Mouse (Mus musculus) T-helper 2 cell (primary cell): ENCODE measurements around the gene Tmem135.

Experiments
- in situ Hi-C: fragments of 300-600 bp; cut with MboI, MseI; formaldehyde crosslinking; loops from one replicate; pipeline ENCODE4 v1.15.1; 2025; ENCODE audit warnings: high pct_unique_total_duplicates

Tmem135 gene

DNA sequence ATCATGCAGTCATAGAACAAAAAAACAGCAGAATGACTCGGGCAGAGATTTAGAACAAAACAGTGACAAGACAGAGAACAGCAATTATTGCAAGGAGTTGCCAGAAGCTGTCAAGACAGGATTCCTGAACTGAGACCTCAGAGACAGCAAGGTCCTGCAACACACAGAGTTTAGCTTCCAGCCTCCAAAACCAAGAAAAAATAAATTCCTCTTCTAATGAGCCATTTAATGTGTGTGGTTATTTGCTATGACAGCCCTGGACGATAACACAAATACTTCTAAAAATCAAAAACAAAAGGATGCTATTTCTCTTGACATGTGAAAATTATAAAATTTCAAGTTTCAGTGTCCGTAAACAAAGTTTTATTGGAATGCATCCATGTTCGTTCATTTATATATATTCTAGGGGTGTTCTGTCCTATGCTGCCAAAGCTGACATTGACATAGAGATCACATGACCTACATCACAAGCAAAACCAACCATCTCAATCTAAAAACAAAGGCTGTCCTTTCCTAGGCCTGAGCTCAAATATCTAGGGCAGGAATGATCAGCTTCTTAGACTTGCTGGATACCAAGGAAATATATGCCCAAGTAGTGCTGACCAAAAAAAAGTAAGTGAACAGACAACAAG lies 146.0 kb downstream of the Tmem135 start:
- in situ Hi-C loops: loop anchor here (10.0 kb wide), 1 partner anchor 1287 kb away; no protein-coding TSS in a partner anchor

DNA sequence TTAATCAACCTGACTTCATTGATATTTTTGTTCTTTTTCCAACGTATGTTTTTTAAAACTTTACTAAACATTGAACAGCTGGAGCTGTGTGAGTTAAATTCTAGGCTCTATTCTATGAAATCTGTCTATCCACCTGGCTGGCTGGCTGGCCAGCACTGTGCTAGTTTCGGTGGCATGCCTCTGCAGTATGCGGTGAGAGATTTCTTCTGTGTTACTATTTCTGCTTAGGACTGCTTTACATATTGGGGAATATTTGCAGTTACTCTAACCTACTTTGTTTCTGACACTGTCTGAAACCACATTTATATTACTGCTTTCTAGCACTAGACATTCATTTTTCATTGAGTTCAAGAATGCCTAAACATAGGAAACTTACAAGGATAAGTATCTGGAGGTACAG lies 150.2 kb downstream of the Tmem135 start:
- in situ Hi-C loops: loop anchor here (10.0 kb wide), 1 partner anchor 1291 kb away; no protein-coding TSS in a partner anchor

DNA sequence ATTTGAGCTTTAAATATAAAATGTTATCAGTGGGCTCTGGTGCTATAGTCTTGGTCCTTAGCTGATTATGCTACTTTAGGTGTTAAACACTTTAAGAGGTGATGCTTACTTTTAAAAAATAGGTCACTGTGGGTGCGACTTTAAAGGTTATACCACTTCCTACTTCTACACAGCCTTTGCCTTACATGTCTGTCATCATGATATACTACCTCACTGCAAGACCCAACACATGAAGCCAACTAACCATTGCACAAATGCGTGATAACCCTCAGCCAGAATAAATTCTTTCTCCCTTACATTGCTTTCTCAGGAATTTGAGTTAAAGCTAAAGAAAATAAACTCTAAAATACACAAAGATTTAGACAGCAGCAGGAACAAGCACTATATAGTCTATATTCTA lies 150.7 kb downstream of the Tmem135 start:
- in situ Hi-C loops: loop anchor here (10.0 kb wide), 1 partner anchor 1291 kb away; no protein-coding TSS in a partner anchor

DNA sequence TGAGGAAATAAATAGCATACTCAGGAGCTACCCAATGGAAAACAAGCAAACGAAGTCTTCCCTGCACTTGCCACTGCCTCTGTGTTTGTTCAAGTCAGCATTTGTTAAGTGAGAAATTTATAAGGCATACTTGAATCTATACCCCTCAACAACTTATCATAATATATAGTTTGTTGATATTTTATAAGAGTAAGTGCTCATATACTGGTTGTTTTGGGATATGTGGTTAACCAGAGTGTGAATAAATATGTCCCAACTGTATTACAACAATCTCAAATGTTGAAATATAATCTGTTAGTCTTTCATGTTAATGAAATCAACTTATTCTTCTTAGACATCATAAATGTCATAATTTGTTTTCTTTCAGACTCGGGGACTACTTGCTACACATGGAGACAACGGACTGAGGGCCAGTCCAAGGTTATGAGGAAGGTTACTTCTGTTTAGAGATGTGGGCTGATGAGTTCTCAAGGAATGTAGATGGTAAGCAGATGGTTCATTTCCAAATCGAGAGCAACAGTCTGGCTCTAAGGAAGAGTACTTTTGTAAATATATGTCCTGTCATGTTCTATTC lies 152.1 kb downstream of the Tmem135 start:
- in situ Hi-C loops: loop anchor here (10.0 kb wide), 1 partner anchor 1293 kb away; no protein-coding TSS in a partner anchor

DNA sequence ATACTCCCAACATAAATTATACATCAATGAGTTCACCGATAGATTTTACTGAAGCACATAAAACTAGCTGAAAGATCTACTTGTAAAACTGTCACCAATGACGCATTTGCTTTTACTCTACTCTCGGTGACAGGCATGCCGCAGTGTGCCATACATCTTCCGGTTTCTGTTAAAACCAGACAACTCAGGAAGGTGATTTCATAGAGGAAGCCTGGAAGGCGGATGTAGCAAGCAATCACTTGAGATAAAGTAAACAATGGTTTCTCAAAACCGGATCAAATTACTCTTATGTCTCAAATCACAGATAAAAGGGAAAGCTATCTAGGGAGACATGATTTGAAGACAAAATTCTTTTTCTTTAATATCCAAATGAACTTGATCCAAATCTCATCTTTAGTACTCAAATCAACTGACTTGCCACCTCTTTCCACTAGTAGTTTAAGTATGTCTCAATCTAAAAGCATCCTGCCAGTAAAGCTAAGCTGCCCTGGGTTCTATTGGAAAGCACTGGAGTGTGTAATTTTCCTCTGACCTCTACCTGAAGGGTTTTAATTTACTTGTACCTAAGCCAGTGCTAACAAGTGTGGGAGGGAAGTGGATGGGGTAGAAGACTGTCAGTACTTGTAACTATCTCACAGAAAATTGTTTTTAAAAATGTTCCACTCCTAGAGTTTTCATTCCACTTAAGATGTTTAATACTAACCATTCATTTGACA lies 155.7 kb downstream of the Tmem135 start:
- in situ Hi-C loops: no loop called here

DNA sequence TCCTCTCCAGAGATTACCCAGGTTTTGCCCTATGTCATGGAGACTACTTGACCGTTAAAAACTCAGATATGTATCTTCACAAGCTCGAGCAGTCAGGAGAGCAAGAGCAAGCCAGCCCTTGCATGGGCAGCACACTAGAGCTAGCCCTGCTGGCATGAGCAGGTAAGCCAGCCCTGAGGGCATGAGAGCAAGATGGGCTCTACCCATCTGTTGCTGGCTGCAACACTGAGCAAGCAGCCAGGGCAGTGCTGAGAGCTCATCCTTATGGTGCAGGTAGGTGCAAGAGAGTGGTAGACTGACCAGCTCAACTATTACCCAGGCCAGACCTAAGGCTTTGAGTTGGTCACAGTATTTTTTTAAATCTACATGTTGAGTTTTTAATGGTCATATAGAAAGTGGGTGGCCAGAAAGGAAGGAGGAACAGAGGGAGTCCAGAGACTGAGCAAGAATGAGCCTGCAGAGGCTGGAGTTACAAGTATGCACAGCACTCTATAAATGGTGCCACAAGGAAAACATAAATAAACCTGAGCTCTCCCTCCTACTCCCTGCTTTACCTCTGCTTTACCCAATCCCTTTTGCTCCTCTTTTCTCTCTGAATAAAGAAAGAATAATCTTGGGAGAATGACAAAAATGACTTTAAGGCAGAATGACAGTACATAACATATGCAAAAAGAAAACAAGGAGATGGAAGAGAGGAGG lies 156.9 kb downstream of the Tmem135 start:
- in situ Hi-C loops: no loop called here

DNA sequence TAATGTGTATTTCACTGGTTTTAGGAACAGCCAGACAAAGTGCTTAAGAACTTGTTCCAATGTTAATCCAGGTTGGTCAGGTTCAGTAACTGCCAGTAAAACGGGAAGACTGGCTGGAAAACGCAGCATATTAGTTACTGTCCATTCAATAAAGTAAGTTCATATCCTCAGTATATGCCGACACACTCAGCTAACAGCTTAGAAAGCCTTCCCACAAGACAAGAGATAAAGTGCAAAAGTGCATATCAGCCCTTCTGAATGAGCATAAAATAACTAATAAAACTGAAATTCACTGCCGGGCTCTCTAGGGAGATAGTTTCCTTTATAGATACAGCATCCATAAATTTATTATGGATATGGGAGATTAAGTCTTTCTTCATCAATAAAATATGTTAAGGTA lies 161.5 kb downstream of the Tmem135 start:
- in situ Hi-C loops: no loop called here

DNA sequence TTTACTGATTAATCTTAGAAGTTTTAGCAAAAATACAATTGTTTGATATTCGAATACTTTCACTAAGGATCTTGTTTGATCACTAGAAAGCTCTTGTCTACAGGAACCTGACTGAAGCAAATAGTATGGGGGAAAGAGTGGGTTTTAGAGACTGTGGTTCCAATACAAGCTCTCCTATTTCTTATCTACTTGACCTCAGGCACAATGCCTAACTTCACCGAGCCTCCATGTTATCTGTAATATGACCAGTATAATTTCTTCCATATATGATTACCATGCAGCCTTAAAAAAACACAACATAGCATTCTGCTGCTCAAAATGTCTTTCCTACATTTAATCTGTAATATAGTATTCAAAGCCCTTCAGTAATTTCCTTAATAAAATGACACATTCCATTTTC lies 161.9 kb downstream of the Tmem135 start:
- in situ Hi-C loops: no loop called here

DNA sequence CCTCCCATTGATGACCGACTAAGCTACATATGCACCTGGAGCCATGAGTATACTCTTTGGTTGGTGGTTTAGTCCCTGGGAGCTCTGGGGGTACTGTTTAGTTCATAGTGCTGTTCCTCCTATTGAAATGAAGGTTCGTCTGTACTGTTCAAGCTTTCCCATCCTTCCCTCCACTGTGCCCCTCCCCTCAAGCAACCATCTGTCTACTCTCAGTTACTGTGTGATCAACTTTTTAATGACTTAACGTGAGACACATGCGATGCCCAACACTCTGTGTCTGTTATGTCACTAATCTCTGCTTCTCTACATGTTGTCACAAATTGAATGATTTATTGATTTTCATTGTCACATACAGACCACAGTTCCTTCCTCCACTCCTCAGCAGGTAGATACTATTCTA lies 164.4 kb downstream of the Tmem135 start:
- in situ Hi-C loops: no loop called here

DNA sequence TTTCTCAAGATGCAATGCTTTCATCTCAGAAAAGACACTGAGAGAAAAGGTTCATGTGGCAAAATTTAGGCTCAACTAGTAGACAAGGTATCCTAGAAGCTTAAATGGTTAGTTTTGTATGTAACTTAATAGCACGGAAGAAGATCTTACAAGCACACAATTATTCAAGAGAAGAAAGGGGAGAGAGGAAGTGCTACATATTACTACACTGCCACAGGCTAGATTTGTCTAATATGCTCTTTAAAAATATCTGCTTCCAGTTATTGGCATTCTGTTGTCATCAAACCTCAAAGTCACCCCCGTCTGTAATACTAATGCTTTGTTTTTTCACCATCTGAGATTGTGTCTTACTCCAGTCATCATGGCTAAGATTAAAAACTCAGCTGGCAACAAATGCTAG lies 167.4 kb downstream of the Tmem135 start:
- in situ Hi-C loops: no loop called here

DNA sequence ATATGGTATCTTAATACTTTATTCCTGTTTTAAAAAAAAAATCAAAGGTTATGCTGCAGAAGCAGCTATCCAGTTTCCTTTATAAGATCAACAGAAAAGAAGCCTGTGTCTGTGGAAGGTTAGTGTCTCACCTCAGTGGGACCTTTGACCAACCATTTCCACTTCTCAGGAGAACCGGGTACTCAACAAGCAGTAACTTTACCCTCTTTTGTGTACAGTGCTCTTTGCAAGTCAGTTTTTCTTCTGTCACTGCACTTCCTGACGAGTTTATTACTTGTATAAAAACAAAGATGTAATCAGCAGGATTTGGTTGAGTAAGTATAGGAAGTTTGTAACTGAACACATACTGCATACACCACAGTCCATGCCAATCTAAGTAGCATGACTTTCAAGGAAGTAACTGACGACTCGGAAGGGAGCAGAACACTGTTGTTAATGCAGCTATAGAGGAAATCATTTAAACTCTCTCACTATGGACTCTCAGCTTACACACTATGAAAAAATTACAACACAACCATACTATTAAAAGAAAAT lies 168.0 kb downstream of the Tmem135 start:
- in situ Hi-C loops: no loop called here

DNA sequence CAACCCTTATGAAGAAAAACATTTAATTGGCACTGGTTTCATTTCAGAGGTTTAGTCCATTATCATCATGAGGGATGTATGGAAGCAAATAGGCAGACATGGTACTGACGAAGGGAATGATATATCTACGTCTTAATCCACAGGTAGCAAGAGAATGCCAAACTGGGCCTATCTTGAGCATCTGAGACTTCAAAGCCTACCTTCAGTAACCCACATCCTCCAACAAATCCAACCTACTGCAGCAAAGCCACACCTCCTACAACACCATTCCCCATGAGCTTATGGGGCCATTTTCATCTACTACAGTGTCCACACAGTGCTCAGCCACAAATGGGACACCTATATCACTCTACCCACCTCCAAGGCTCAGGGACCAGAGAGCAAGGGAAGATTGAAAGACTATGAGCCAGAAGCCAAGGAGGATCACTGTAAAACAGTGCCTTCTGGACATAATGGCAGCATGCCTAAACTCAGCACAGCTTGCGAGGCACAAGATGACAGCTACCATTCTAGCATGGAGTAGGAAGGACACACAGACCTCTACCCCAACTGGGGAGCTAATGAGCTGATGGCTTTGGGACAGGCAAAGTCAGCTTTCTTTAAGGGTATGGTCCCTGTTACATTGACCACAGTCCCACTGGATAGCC lies 171.4 kb downstream of the Tmem135 start:
- in situ Hi-C loops: no loop called here

DNA sequence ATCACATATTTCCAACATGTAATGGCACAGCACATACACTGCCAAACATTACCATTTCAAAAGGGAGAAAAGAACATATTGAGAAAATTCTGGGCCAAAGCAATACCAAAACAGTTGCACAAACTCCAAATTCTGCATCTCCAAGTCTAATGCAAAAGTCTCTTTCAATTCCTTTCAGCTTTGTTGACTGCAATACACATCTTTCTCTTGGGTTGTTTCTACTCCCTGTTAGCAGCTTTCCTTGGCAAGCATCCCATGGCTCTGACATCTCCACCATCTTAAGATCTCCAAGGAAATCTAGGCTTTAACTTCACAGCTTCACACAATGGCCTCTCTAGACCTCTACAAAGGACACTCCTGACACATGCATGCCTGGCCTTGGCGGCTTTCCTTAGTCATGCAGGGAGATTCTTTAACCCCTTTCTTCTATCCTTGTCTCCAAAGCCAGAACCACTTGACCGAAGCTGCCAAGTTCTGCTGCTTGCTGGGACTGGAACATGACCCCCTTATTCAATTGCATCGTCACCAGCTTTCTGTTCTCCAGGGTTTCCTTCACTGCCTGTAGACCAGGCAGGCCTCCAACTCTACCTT lies 172.7 kb downstream of the Tmem135 start:
- in situ Hi-C loops: no loop called here

DNA sequence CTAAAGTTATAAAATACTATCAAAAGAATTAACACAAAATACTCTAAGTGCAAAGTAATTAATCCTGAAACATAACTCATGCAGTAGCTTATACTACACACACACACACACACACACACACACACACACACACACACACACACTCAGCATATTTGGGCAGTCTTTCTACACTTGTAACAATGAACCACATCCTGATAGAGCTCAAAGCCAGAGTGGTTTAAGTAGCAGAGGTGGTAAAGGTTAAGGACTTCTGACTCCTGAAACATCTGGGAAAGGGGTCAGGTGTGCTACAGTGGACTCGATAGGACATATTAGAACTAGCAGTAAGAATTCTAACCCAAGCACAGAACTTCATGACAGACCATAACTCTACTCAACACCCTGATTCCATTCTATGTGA lies 181.4 kb downstream of the Tmem135 start:
- in situ Hi-C loops: no loop called here

DNA sequence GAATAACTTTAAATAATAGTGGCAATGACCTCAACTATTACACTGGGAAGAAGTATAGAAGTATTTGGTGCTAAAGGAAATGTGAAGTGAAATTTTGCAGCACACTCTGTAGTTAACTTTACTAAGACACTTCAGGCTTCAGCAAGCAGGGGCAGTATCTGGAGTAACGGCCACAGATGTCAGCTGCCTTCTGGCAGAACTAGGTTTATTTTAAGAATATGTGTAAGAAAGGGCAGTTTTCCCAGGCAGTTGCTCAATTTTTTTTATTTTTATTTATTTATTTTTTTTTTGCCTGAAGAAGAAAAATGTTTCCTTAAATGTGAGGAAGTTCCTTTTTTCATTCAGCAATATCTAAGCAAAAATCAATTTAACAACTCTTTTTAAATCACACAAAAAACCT lies 187.4 kb downstream of the Tmem135 start:
- in situ Hi-C loops: loop anchor here (5.0 kb wide), 1 partner anchor 106 kb away; no protein-coding TSS in a partner anchor

DNA sequence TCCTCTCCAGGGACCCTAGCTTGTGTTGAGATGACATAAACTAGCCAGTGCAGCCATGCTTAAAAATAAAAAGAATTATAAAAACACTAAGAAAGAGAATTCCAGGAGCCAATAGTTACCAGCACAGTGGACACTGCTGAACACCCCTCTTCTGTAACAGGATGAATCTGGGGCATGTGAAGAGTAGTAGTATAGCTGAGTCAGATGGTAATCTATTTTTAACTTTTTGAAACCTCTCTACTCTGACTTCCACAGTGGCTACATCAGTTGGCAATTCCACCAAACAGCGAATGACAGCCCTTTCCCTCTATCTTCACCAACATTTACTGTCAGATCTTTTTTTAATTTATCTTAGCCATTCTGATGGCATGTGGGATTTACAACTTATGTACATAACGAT lies 187.9 kb downstream of the Tmem135 start:
- in situ Hi-C loops: loop anchor here (5.0 kb wide), 1 partner anchor 106 kb away; no protein-coding TSS in a partner anchor

DNA sequence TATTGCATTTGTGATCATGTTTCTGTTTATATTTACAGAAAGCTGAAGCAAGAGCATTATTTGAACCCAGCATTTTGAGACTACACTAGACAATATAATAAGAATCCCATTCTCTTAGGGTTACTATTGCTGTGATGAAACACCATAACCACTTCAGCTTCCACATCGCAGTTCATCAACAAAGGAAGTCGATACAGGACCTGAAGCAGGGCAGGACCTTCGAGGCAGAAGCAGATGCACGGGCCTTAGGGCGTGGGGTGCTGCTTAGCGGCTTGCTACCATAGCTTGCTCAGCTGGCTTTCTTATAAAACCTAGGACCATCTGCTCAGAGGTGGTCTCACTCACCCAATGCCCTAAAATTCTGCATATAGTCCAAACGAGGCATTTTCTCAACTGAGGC lies 188.3 kb downstream of the Tmem135 start:
- in situ Hi-C loops: loop anchor here (5.0 kb wide), 1 partner anchor 107 kb away; no protein-coding TSS in a partner anchor

DNA sequence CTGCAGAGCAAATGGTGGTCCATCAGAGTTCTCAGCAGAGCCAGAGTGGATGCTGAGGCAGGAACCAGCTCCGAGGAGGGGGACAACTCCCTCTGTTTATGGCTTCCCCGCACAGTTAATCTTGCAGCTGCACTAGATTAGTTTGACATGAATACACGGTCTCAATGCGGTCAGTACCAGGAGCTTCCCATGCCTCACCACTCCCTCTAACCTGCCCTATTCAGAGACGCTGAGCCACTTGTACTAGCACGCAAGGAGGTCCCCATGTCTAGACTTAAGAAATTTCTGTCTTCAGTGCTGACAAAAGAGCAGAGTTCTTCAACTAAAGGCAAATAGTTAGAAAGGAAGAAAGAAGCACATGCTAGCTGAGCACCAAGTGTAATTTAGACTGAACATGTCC lies 193.5 kb downstream of the Tmem135 start:
- in situ Hi-C loops: no loop called here

DNA sequence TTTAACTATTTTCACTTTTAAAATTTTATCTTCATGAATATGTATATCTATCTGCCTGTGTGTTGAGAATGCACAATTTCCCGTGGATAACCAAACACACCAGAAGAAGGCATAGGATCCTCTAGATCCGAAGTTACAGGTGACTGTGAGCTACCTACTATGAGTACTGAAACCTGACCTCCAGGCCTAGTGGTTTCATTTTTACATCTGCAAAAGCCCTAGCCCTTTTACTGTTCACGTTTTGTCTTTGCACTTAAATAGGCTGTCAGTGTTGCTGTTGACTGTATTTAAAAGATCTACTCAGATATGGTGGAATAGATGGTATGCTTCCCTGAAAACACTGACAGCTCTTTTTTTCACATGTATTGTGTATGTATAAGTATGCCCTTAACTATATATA lies 197.9 kb downstream of the Tmem135 start:
- in situ Hi-C loops: no loop called here

DNA sequence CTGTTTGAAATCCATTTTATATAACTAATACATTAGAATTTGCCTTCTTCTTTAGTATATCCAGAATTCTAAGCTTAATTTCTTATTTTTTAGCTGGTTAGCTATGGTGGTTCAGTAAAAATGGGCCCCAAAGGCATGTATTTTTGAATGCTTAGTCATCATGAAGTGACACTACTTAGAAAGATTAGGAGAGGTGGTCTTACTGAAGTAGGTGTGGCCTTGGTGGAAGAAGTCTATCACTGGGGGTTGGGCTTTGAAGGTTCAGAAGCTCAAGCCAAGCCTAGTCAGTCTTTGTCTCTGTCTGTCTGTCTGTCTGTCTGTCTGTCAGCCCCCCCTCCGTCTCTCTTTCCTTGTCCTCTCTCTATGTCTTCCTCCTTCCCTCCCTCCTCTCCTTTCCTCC lies 198.6 kb downstream of the Tmem135 start:
- in situ Hi-C loops: no loop called here

DNA sequence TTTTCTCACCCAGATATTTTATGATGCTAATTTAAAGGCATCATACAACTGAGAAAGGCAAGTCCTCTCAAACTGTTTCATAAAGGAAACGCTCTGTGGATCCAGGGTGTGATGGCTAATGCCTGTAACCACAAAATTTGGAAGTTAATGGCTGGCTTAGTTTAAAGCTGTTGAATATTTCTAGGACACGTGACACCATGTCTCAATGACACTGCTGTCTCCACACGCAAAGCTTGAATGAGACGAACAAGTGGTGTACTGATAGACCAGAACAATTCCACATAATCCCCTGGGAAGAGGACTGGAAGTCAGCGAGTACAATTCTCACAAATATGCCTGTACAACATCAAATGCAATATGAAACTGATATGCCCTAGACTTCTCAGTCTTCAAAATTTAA lies 200.9 kb downstream of the Tmem135 start:
- in situ Hi-C loops: no loop called here
